Mouse (Mus musculus) right cerebral cortex, adult 2 months (tissue): ENCODE results near the gene Spem1.

Experiments used
- DNase-seq, 2 experiments: peaks; one replicate each; pipeline ENCODE4 v3.0.0; 2021 to 2022; ENCODE audit warnings: low spot score in 2 of 2

Spem1 gene

GRCm38 (mm10) chr11:69836703-69837576, 15.0 kb upstream of the Spem1 start:
- peak; percentile 48 to 60 for DNase-seq

GRCm38 (mm10) chr11:69835966-69836335, 14.0 kb upstream of the Spem1 start:
- DNase-seq, result no peak

DNA sequence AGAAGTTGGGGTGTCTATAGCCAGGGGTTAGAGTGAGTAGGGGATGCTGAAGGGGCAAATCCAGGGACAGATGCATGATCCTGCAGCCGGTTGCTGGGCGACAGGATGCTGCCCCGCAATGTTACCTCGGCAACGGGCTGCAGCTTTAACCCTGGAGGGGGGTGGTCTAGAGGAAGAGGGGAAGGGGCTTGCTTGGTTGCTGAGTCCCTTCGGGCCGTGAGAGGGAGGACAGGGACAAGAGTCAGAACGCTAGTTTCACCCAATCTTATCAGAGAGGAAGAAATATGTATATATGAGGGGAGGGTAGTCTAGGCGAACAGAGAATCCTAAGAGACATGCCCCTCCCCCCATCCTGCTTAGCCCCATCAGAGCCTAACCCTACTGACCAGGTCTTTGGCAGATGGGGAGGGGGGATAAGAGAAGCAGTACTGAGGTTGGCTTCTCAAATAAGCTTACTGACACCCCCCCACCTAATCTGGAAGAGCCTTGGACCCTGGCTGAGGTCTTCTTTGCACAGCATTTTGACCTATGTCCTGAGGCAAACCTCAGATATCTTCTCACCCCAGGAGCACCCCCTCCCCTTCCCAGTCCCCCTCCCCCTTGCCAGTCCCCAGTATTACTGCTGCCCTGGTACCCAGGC, 13.5 kb upstream of the Spem1 start:
- DNase-seq, result no peak

DNA sequence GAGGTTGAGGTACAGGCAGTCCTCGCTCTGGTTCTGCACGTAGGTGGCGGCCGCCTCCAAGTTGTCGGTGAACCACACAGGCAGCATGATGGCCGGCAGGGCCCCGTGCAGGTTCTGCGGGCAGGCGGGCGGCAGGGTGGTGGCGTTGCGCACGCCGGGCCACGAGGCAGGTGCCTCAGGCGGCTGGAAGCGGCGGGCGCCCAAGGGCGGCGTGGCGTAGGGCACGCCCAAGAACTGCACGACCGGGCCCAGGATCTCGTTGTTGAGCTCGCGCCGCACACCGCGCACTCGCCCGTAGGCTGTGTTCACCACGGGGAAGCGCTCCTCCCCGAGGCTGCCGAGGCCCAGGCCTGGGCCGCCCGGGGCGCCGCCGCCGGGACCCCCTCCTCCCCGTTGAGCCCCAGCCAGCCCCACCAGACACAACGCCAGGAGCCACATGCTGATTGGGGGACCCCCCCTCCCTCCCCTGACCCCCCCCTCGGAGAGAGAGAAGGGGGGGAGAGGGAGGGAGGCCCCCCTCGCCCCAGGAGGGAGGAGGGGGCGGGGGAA, 12.1 kb upstream of the Spem1 start:
- DNase-seq, result peak; percentile 34

DNA sequence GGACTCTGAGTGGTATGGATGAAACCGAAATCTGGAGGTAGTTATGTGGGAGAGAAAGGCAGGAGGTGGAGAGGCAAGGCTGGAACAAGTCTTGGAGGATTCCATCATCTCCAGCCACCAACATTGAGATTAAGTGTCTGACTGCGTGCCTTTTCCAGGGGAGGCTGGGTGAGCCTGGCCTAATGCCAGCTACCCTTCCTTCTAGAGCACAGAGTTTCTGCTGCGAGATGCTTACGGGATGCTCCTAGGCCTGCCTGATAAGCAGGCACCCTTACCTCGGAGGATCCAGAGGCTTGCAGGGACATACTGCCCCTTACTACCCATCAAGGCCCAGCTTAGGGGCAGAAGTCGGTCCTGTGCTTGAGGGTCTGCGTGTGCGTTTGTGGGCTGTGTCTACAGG, 11.6 kb upstream of the Spem1 start:
- no peak for DNase-seq

DNA sequence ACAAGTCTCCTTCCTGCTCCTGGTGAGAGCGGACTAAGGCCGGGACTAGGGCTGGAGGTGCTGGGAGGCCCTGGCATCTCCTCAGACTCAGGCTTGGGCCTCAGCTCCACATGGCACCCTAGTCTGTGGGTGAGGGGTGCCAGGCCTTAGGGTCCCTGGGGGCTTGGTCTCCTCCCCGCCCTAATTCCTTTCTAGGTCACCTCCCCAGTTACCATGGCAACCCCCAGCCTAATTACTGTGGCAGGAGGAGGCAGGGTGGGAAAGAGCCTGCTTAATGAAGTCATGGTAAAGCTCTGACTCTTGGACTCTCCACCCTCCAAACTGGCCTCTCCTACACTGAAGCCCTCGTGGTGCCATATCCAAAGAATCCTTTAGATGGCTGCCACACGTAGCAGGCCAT, 6.9 kb upstream of the Spem1 start:
- no peak for DNase-seq

DNA sequence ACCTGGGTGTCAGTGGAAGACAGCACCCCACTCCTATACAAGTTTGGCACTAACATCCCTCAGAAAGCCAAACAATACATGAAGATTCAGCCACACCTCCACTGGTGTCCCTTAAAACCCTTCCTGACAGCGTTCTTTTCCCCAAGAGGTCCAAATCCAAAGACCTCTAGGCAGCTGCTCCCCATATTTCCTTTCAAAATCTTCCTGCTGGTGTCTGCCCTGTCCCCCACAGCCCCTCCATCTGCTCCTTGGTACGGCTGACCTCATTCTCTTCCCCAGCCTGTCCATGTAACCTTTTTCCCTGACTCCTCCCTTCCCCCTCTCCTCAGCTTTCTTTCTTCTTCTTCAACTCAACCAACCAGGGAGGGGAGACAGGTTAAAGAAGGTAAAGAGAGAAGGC, 1.5 kb upstream of the Spem1 start:
- no peak for DNase-seq

GRCm38 (mm10) chr11:69818871-69819270, 3.1 kb downstream of the Spem1 start:
- DNase-seq, result no peak

DNA sequence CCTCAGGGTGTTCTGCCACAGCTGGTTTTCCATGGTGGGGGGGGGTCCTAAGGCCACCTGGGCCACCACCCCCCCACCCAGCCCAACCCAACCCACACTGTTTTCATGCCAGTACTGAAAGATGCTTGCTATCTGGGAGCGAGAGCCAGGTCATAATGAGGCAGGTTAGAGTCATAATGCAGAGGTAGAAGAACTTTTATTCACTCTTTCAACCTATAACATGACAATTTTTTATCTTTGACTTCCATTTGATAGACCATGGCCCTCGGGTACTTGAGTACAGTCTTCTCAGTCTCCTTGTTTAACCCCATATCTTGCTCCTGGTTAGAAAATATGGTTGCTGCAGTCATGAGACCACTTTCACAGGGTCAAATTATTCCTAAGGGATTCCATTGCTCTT, 3.6 kb downstream of the Spem1 start, which contains the start of gene Spem2:
TSS of gene Spem2 (minus strand) at position 101 of the 400 bp plus-strand sequence.
- DNase-seq, result no peak

GRCm38 (mm10) chr11:69816520-69816919, 5.5 kb downstream of the Spem1 start:
- no peak for DNase-seq

- DNase-seq, result no peak
Observed at GRCm38 (mm10) chr11:69815155-69815554, 6.8 kb downstream of the Spem1 start, which contains the start of gene Gm39566. Gm39566 (minus strand) TSS chr11:69815298.

GRCm38 (mm10) chr11:69810280-69810679, 11.7 kb downstream of the Spem1 start:
- DNase-seq, result no peak

- DNase-seq, result no peak
Observed at GRCm38 (mm10) chr11:69807641-69808040, 14.3 kb downstream of the Spem1 start.

GRCm38 (mm10) chr11:69806378-69806777, 15.6 kb downstream of the Spem1 start:
- DNase-seq, result no peak

DNA sequence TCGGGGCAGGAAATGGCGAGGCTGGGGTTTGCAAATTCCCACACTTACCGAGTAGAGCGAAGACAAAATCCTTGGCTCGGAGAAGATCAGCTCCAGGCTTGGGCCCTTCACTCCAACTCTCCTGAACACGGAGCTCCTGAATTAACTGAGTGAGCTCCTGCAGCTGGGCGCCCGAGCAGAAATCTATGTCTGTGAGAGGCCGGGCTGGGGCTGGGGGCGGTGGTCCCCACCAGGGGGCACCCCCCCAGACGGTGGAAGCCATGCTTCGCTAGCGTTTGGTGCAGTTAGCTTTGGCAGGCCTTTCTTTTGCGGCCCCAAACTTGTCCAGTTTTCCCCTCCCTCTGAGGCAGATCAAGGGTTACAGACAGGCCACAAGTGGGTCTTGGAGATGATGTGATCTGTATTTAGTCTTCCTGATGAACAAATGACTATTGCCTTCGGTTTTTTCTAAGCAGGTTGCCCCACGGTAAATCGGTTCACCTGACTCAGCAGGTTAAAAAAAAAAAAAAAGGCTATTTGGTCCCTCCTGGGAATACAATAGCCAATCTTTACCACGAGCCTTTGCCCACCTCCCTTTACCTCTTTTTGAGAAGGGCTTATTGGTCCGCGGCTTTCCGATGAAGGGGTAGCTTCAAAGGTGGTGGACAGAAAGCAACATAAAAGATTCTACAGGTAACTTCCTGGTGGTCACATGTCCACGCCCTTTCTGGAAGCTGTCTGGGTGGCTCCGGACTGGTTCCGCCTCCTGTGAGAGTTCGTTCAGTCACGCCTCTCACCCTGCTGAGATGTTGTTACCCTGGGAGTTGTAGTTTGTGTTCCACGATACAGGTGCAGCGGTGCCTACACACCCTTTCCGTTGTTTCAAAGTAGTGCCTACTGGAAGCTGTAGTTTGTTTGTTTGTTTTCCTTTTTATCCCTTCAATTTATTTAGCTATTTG, 16.7 kb downstream of the Spem1 start, which contains the start of gene Tmem102:
TSS of gene Tmem102 (minus strand) at position 653 of the 938 bp plus-strand sequence.
- no peak for DNase-seq

- no peak for DNase-seq
Observed at GRCm38 (mm10) chr11:69804652-69804940, 17.4 kb downstream of the Spem1 start.

DNA sequence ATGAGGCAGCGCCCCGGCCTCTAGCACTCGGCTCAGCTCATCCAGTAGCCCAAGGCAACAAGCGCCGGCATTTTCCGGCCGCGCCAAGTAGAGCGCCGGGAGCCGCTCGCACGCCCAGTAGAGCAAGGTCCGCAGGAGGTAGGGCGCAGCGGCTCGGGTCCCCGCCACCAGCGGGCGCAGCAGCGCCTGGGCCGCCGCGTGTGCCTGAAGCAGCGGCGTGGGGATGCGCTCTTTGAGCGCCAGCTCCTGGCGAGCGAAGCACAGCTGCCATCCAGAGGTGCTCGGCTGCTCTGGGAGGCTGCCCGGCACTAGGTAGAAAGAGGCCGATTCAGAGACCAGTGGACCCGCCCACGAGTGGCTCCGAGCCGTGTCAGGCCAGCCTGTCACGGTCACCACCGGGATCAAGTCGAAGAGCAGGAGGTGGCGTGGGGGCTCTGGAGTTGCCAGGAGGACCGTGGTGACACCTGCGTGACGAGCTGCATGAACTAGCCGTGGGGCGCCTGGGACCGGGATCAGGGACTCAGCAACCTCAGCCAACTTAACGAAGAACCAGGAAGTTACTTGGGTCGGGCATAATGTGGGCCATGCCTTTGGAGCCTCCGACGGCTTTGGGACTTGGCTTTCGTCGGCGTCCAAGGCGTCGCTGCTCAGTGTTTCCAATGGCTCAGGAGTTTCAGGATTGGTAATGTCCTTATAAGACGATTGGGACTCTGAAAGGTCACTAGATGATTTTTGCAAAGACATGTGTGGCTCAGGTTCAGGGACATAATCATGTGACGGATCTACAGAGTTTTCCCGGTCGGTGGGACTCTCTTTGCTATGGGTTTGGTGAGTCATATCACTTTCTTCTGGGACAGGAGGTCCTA, 18.0 kb downstream of the Spem1 start:
- peak; percentile 60 to 69 for DNase-seq

GRCm38 (mm10) chr11:69803328-69803727, 18.7 kb downstream of the Spem1 start:
- DNase-seq, result no peak

- DNase-seq, result peak; percentile 75 to 78
Observed at GRCm38 (mm10) chr11:69802648-69803105, 19.3 kb downstream of the Spem1 start.

GRCm38 (mm10) chr11:69801379-69801977, 20.5 kb downstream of the Spem1 start, which contains the start of gene Fgf11:
Fgf11 (minus strand) TSS chr11:69801857.
- DNase-seq, result no peak
